Comparison of ENCODE assay signal across 20 mouse cellular contexts in the genomic region with DNA sequence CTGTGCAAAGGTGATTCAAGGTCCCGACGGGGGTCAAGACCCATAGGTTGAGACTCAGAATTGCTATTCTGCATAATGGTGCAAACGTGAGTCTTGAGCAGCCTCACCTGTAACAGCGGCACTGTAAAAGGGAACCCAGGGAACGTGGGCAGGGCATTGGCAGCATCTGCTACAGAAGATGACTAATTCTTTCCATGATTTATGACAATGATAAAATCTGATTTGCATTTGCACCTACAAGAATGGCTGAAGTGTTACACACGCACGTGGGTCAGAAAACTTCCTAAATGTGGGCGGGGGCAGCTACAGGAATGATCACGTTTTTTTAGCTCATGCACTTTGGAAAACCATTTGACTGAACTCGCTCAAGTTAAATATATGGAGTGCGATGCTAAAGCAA. TPM values are rescaled to one million over a fixed set of nuclear protein-coding genes. Genes with fewer than 3 reads are reported as not detected.
DNase-seq lines count a peak whose midpoint lies in the region; TF ChIP-seq lines count a peak whose summit lies in the region.
"Had no signal": no experiment of that assay in that cellular context is flagged by ENCODE, and none has a peak within 500 bp of the region (broad histone marks: within the 10 kb centered on the region; RNA-seq: fewer than 3 reads in every experiment).

No protein-coding gene starts in this region.

- no peak for TF ChIP-seq CTCF in layer of hippocampus, adult 2 months (conservative IDR thresholded peaks at IDR 0.05)

- peak; percentile 61 for DNase-seq in heart, adult 11 months
- DNase-seq in heart, adult 9 months (ENCODE audit: low spot score in 2 of 2), result no peak
- DNase-seq in right cerebral cortex, adult 2 months (ENCODE audit: low spot score in 2 of 2), result peak; percentile 52 to 62
- DNase-seq in right cerebral cortex, postnatal 10 days (ENCODE audit: low spot score in 2 of 2), result no peak
- peak; percentile 56 for DNase-seq in brain, adult 2 months (ENCODE audit: low read depth, low spot score)
- DNase-seq in telencephalon, adult 2 months (ENCODE audit: low read depth, low spot score), result peak; percentile 28
- no peak for DNase-seq in layer of hippocampus, adult 2 months (ENCODE audit: low spot score in 2 of 2)
- DNase-seq: adrenal gland, postnatal 10 days; cerebellum, adult 11-12 months; cerebellum, adult 9-10 months; cerebellum, postnatal 25 days; gastrocnemius, postnatal 10 days; heart, postnatal 36 days had no signal

- H3K27ac ChIP-seq in layer of hippocampus, adult 2 months, result no peak overlapping the region
- H3K27ac ChIP-seq: embryonic facial prominence, embryonic 12.5 days; forebrain, embryonic 12.5 days; heart, embryonic 13.5 days; hindbrain, embryonic 12.5 days had no signal

- H3K4me3 ChIP-seq in layer of hippocampus, adult 2 months, result no peak overlapping the region
- H3K4me3 ChIP-seq: embryonic facial prominence, embryonic 12.5 days; forebrain, embryonic 12.5 days; heart, embryonic 13.5 days; hindbrain, embryonic 12.5 days had no signal

RNA-seq across cellular contexts. Expression of gene Kat14, which starts 15.9 kb away (rescaled TPM):
- 10 to 100 TPM; 31.4 to 32.7 TPM for total RNA-seq in layer of hippocampus, adult 2 months (2021)

RNA-seq across cellular contexts. Expression of gene Pet117, which starts 16.0 kb away (rescaled TPM):
- 1 to 10 TPM; 7.7 to 7.9 TPM for total RNA-seq in layer of hippocampus, adult 2 months (2021)
- total RNA-seq: G1E had no signal

RNA-seq across cellular contexts. Expression of gene Ovol2, which starts 20.9 kb away (rescaled TPM):
- total RNA-seq in layer of hippocampus, adult 2 months (2021), result 1 to 10 TPM; 1.1 TPM
- total RNA-seq: adrenal gland, postnatal 10 days; gastrocnemius, postnatal 10 days; gastrocnemius, postnatal 4 days; heart, adult 8-10 months; heart, postnatal 36 days had no signal

Comparison
In these comparisons a context has a peak if more than half of its experiments do, and no peak if none do; other contexts are left out.
1. DNase-seq: peak in heart, adult 11 months (single experiment), right cerebral cortex, adult 2 months (2 of 2), brain, adult 2 months (single experiment) and telencephalon, adult 2 months (single experiment); none in heart, adult 9 months (0 of 2), right cerebral cortex, postnatal 10 days (0 of 2) and layer of hippocampus, adult 2 months (0 of 2).